Mouse (Mus musculus) spleen, postnatal 4 days (tissue): ENCODE measurements around the gene Rpl38.

Experiments used
- DNase-seq, 2 experiments: peaks; one replicate each; pipeline ENCODE4 v3.0.0; 2022; ENCODE audit warnings: low spot score in 2 of 2

Gene Rpl38

DNA sequence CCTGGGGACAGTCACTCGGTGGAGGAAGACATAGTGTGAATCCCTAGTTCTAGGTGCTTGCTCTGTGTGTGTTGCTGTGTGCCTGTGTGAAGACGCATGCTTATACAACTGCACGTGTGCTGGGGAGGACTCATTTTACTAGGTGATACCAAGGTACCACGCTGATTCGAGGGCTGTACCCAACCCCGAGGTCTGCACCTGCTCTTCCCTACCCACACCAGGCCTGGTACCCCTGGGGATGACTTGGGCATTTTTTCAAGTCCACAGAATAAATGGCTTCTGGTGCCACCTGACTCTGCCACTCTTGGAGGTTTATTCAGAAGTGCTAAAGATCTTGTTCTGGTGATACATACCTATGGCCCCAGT is 34.7 kb downstream of the Rpl38 start:
- DNase-seq, result no peak

GRCm38 (mm10) chr11:114704071-114704913 is 36.0 kb downstream of the Rpl38 start:
- no peak for DNase-seq

- DNase-seq, result no peak
Measured at GRCm38 (mm10) chr11:114706358-114706757, 38.0 kb downstream of the Rpl38 start.

GRCm38 (mm10) chr11:114711393-114711792 is 43.1 kb downstream of the Rpl38 start:
- no peak for DNase-seq

- no peak for DNase-seq
Measured at GRCm38 (mm10) chr11:114711861-114712260, 43.5 kb downstream of the Rpl38 start.

GRCm38 (mm10) chr11:114714526-114714925 is 46.2 kb downstream of the Rpl38 start:
- DNase-seq, result no peak

GRCm38 (mm10) chr11:114715531-114715930 is 47.2 kb downstream of the Rpl38 start:
- no peak for DNase-seq

GRCm38 (mm10) chr11:114720535-114720934 is 52.2 kb downstream of the Rpl38 start:
- no peak for DNase-seq
